Mouse (Mus musculus) liver, embryonic 15.5 days (tissue): ENCODE measurements around the gene Spindoc. TPM values are rescaled to one million over a fixed set of nuclear protein-coding genes. Genes with fewer than 3 reads are reported as not detected.
"Not testable (repeated sequence)": the region's sequence is repeated elsewhere in the genome, so short reads cannot be mapped to it uniquely, and the experiment has no call there.

Experiments
- ATAC-seq: fragments of 200-750 bp; cut with Nextera tagmentation; 2 replicates; pipeline ENCODE4 v1.8.0; 2017; ENCODE audit warnings: moderate number of reproducible peaks, mild to moderate bottlenecking, moderate library complexity; ENCODE audit not compliant: insufficient read depth
- H3K27ac ChIP-seq: fragments of 300-500 bp; sonication (generic); replicated peaks from 2 replicates; pipeline ENCODE4 v1.5.1; 2015; ENCODE audit warnings: mild to moderate bottlenecking, inconsistent platforms
- H3K27me3 ChIP-seq: fragments of 300-500 bp; sonication (generic); 2 replicates; pipeline ENCODE4 v1.6.1; 2015; ENCODE audit warnings: mild to moderate bottlenecking, inconsistent platforms
- H3K36me3 ChIP-seq: fragments of 300-500 bp; sonication (generic); replicated peaks from 2 replicates; pipeline ENCODE4 v1.6.1; 2015; ENCODE audit warnings: moderate library complexity, mild to moderate bottlenecking, inconsistent platforms
- H3K4me1 ChIP-seq: fragments of 300-500 bp; sonication (generic); replicated peaks from 2 replicates; pipeline ENCODE4 v1.6.1; 2015; ENCODE audit warnings: inconsistent platforms
- H3K4me2 ChIP-seq: fragments of 300-500 bp; sonication (generic); 2 replicates; pipeline ENCODE4 v1.6.1; 2015; ENCODE audit warnings: moderate library complexity, mild to moderate bottlenecking, inconsistent platforms
- H3K4me3 ChIP-seq: fragments of 300-500 bp; sonication (generic); replicated peaks from 2 replicates; pipeline ENCODE4 v1.5.1; 2015; ENCODE audit warnings: mild to moderate bottlenecking, inconsistent platforms
- H3K9ac ChIP-seq: fragments of 300-500 bp; sonication (generic); 2 replicates; pipeline ENCODE4 v1.6.1; 2015; ENCODE audit warnings: moderate library complexity, mild to moderate bottlenecking, inconsistent platforms
- H3K9me3 ChIP-seq: fragments of 300-500 bp; sonication (generic); replicated peaks from 2 replicates; pipeline ENCODE4 v1.6.1; 2016; ENCODE audit warnings: inconsistent platforms
- WGBS: fragments of 180-500 bp; shearing (Covaris S2); methylation state at CpG from one replicate; pipeline ENCODE4 v1.1.7; 2015; ENCODE audit warnings: mixed read lengths; ENCODE audit not compliant: insufficient replicate concordance; 5-methylcytosine and 5-hydroxymethylcytosine counted together
- polyA plus RNA-seq: library from polyadenylated mRNA; unstranded; fragments of >200 nt; fragmentation: Nextera tagmentation; extraction: Ambion mirVana; gene quantifications from 2 replicates; pipeline ENCODE4 v1.2.1, GENCODE M21; 2015

Gene Spindoc
- polyA plus RNA-seq, 1 experiment from 2014 or later, result 3.2 TPM

- H3K4me3 ChIP-seq, result no peak overlapping the region
- H3K36me3 ChIP-seq, result peaks cover 36% of the 10 kb centered on the region
- H3K9me3 ChIP-seq, result no peaks in the 10 kb centered on the region
- 68% methylated on average over 12 of the region's 12 CpGs for WGBS
- ATAC-seq, result no peak
- no peak overlapping the region for H3K27ac ChIP-seq
- peak overlapping the region; percentile 88; the same call in 1 of the 2 replicates for H3K4me2 ChIP-seq
- H3K27me3 ChIP-seq, result peaks cover 27% of the 10 kb centered on the region
- H3K4me1 ChIP-seq, result peaks cover 71% of the 10 kb centered on the region
- H3K9ac ChIP-seq, result no peak overlapping the region; the same call in 1 of the 2 replicates
Observed at GRCm38 (mm10) chr19:7420108-7420507, 37.3 kb upstream of the Spindoc start.

DNA sequence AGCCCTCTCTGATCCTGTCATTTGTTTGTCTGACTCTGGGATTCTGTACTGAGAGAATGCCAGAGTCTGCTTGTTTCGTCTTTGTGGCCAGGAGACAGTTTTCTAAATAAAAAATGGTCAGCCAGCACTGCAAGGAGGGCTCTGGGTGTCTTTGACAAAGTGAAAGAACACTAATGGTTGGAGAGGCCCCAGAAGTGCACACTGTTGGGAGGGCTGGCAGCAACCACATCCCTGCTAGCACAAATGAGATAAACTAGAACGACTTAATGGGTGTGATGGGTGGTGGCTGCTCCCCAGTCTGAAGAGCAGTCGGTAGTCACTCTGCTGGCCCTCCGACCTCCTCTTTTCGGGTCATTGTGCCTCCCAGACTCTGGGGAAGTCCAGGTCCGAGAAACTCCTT is 36.3 kb upstream of the Spindoc start:
- 12% methylated on average over 6 of the region's 6 CpGs for WGBS
- Histone ChIP-seq H3K4me1 (peaks cover 69% of the 10 kb centered on the region), H3K9me3 (no peaks in the 10 kb centered on the region), H3K36me3 (peaks cover 28% of the 10 kb centered on the region), H3K9ac (peak overlapping the region; percentile 23; the same call in 1 of the 2 replicates), H3K4me2 (peak overlapping the region; percentile 88), H3K27me3 (peaks cover 35% of the 10 kb centered on the region), H3K27ac (peak overlapping the region; percentile 25; the same call in 1 of the 2 replicates), H3K4me3 (peak overlapping the region; percentile 78)
- peak; percentile 20; the same call in 1 of the 2 replicates for ATAC-seq

DNA sequence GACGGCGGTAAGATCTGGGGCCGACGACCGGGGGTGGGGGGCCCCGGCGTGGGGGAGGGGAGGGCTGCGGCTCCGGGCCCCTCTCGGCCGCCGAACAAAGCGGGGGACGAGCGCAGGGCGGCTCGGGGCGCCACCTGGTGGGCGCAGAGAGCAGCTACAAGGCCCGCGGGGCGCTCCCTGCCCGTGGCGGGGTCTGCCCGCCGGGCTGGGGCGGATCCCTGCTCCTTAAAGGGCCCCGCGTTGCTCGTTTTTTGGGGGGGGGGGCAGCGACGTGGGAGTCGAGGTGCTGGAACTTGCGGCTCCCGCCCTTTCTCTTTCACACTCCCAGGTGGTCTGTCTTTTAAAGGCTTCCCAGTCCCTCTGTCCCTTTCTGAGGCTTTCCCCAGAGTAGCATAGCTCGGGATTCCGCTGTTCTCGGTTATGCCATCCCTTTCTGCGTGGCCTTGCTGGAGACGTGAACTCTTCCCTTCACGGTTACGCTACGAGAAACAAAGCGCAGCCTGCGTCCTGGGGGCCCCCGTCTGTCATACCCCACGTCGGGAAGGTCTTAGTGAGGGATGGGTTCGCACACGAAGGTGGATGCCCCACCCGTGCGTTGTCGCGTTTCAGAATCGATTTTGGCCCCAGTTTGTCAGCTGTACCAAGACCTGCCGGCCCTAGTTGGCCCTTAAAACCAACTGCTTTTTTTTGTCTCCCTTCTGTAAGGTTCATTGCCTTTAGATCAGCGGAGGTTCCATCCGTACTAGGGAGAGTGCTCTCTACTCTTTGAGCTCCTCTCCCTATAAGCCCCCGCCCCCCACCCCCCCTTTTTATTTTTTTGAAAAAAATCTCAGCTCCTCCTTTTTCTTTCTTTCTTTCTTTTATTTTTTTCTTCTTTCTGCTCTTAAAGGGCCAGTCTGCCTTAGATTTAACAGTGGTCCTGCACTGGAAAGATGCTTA is 35.4 kb upstream of the Spindoc start:
- H3K27ac ChIP-seq, result peak overlapping the region; percentile 39; the same call in 1 of the 2 replicates
- H3K27me3 ChIP-seq, result peaks cover 43% of the 10 kb centered on the region
- H3K36me3 ChIP-seq, result peaks cover 22% of the 10 kb centered on the region
- H3K4me3 ChIP-seq, result peak overlapping the region; percentile 78
- no peaks in the 10 kb centered on the region for H3K9me3 ChIP-seq
- ATAC-seq, result peak; percentile 74
- H3K9ac ChIP-seq, result peak overlapping the region; percentile 64
- peak overlapping the region; percentile 88 for H3K4me2 ChIP-seq
- peaks cover 64% of the 10 kb centered on the region for H3K4me1 ChIP-seq
- WGBS, result 1% methylated on average over 59 of the region's 59 CpGs

DNA sequence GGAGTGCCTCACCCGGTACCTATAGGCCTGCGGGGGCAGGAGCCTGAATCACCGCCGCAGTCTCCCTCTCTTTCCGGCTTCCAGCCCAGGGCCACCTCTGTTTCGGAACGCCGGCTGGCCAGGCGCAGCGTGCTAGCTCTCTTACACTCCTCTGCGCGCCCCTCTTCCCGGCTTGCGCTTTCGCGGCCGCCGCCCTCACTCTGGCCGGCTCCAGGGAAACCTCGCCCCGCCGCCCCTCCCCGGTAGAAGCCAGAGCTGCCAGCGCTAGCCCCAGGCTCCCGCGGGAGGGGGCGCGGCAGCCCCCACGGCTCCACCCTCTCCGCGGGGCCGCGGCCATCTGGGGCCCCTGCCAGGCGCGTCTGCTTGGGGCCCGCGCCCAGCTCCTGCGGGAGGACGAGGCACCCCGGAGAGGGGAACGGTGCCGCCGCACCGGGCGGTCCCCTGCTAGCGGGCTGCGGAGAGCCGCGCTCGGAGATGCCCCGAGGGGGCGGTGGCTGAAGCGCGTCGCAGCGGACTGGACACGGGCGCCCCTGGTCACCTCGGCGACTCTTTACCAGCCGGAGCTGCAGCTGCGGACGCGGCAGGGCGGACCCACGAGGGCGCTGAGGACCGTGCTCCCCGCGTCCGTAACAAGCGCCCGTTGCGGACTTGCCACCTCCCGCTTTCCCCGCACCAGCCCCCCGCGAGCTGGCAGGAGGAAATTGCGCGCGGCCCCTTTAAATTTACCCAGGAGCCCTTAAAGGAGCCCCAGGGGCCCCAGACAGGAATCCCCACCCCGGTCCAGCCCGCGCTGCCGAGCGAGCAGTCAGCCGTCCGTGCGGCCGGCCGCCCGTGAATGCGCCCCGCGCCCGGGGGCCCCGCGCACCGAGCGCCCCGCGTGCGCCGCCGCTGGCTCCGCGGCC is 34.3 kb upstream of the Spindoc start, which contains the start of gene 2700081O15Rik:
2700081O15Rik (plus strand) TSS at position 792 of the 902 bp plus-strand sequence.
- peaks cover 52% of the 10 kb centered on the region for H3K27me3 ChIP-seq
- H3K9ac ChIP-seq, result peak within 1 kb of the TSS; percentile 64
- ATAC-seq, result peak; percentile 68
- H3K4me2 ChIP-seq, result peak within 1 kb of the TSS; percentile 88
- no peaks in the 10 kb centered on the region for H3K9me3 ChIP-seq
- peak within 1 kb of the TSS; percentile 78 for H3K4me3 ChIP-seq
- H3K36me3 ChIP-seq, result peaks cover 11% of the 10 kb centered on the region; the same call in 1 of the 2 replicates
- WGBS, result under 1% methylated on average over 107 of the region's 107 CpGs
- H3K4me1 ChIP-seq, result peaks cover 54% of the 10 kb centered on the region
- H3K27ac ChIP-seq, result peak within 1 kb of the TSS; percentile 39; the same call in 1 of the 2 replicates

- H3K9ac ChIP-seq, result peak overlapping the region; percentile 64; the same call in 1 of the 2 replicates
- H3K27me3 ChIP-seq, result peaks cover 52% of the 10 kb centered on the region
- no peaks in the 10 kb centered on the region for H3K9me3 ChIP-seq
- 45% methylated on average over 22 of the region's 22 CpGs for WGBS
- no peak overlapping the region for H3K27ac ChIP-seq
- peak overlapping the region; percentile 88 for H3K4me2 ChIP-seq
- peaks cover 47% of the 10 kb centered on the region for H3K4me1 ChIP-seq
- no peak for ATAC-seq
- H3K36me3 ChIP-seq, result peaks cover 2% of the 10 kb centered on the region; the same call in 1 of the 2 replicates
- H3K4me3 ChIP-seq, result peak overlapping the region; percentile 78
Observed at GRCm38 (mm10) chr19:7415916-7416833, 33.4 kb upstream of the Spindoc start.

DNA sequence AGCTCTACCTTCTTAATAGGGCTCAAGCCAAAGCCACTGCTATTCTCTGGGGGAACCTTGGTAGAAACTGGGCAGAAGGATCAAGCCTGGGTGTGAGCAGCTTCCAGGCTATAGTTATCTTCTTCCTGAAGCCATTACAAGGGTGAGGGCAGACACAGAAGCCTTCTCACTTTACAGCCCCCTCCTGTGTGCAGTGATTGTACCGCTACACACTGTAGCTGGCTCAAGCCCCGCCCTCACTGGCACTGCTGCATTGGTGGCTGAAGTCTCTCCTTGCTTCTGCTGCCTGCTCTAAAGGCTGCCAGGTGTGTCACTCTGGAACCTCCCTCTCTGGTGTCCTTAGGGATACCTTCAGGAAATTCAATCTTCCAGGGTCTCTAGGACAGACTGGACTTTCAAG is 29.6 kb upstream of the Spindoc start:
- no peak overlapping the region for H3K27ac ChIP-seq
- H3K9me3 ChIP-seq, result no peaks in the 10 kb centered on the region
- no peak overlapping the region for H3K9ac ChIP-seq
- 47% methylated on average over 2 of the region's 2 CpGs for WGBS
- ATAC-seq, result no peak
- no peak overlapping the region for H3K4me2 ChIP-seq
- no peak overlapping the region for H3K4me3 ChIP-seq
- H3K4me1 ChIP-seq, result peaks cover 12% of the 10 kb centered on the region
- no peaks in the 10 kb centered on the region for H3K36me3 ChIP-seq
- peaks cover 48% of the 10 kb centered on the region for H3K27me3 ChIP-seq

DNA sequence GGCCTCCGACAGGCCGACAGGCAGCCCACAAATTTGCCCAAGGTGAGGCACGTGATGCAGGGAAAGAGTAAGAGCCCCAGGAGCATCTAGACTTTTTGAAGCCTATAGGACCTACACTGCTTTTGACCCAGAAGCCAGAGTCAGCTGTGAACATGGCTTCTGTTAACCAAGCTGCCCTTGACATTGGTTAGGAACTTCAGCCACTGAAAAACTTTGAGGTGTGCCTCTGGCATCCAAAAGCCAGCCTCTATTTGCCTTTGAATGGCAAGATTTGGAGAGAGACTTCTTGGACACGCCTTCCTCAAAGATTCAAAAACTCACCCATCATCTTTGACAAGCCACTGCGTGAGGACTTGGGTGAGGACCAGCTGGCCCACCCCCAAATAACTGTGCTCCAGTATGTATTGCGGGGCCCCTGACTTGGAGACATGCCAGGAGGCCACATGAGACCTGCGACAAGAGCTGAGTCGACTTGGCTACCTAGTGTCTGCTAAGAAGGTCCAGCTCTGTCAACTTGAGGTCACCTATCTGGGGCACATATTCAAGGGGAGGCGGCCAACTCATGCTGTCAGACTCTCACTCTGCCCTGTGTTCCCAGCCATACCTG is 21.9 kb upstream of the Spindoc start:
- no peak overlapping the region for H3K9ac ChIP-seq
- no peak overlapping the region for H3K4me3 ChIP-seq
- H3K27ac ChIP-seq, result no peak overlapping the region
- no peaks in the 10 kb centered on the region for H3K36me3 ChIP-seq
- H3K27me3 ChIP-seq, result peaks cover 21% of the 10 kb centered on the region
- WGBS, result 64% methylated on average over 9 of the region's 9 CpGs
- ATAC-seq, result no peak
- no peaks in the 10 kb centered on the region for H3K4me1 ChIP-seq
- no peak overlapping the region for H3K4me2 ChIP-seq
- no peaks in the 10 kb centered on the region for H3K9me3 ChIP-seq

GRCm38 (mm10) chr19:7400635-7401034 is 17.8 kb upstream of the Spindoc start:
- Histone ChIP-seq H3K36me3 (no peaks in the 10 kb centered on the region), H3K27me3 (peaks cover 30% of the 10 kb centered on the region), H3K9me3 (no peaks in the 10 kb centered on the region), H3K4me2 (no peak overlapping the region), H3K27ac (no peak overlapping the region), H3K4me1 (no peaks in the 10 kb centered on the region), H3K9ac (no peak overlapping the region), H3K4me3 (no peak overlapping the region)
- 37% methylated on average over 11 of the region's 11 CpGs for WGBS
- ATAC-seq, result no peak

DNA sequence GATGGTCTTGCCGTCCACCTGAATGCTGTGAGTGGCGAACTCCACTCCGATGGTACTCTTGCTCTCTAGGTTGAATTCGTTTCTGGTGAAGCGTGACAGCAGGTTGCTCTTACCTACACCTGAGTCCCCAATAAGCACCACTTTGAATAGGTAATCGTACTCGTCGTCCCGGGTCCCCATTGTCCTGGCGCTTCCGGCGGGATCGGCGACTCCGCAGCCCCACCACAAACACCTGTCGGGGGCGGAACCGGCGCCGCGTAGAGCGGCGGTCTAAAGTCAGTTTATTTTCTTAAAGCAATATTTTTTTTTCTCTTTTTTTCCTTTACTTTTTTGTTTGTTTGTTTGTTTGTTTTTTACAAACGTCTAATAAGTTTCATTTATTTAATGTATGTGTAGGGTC is 16.1 kb upstream of the Spindoc start:
- 31% methylated on average over 24 of the region's 24 CpGs for WGBS
- ATAC-seq, H3K27ac ChIP-seq, H3K36me3 ChIP-seq, H3K4me2 ChIP-seq, H3K4me1 ChIP-seq, H3K9ac ChIP-seq, H3K4me3 ChIP-seq, H3K9me3 ChIP-seq: not testable (repeated sequence)
- peaks cover 20% of the 10 kb centered on the region for H3K27me3 ChIP-seq
